Mouse (Mus musculus) kidney, embryonic 14.5 days (tissue): ENCODE results near the gene Fkbp14. TPM values are rescaled to one million over a fixed set of nuclear protein-coding genes. Genes with fewer than 3 reads are reported as not detected.

Source experiments
- ATAC-seq: fragments of 200-750 bp; cut with Nextera tagmentation; 2 replicates; pipeline ENCODE4 v1.8.0; 2017; ENCODE audit warnings: moderate number of reproducible peaks, mild to moderate bottlenecking, moderate TSS enrichment, moderate library complexity; ENCODE audit not compliant: low FRiP score, low TSS enrichment
- H3K27ac ChIP-seq: fragments of 300-500 bp; sonication (generic); 2 replicates; pipeline ENCODE4 v1.5.1; 2014; ENCODE audit warnings: low read depth, mild to moderate bottlenecking, low read length, moderate library complexity, mixed read lengths
- H3K27me3 ChIP-seq: fragments of 300-500 bp; sonication (generic); 2 replicates; pipeline ENCODE4 v1.6.1; 2014; ENCODE audit warnings: mild to moderate bottlenecking, low read length; ENCODE audit not compliant: control insufficient read depth, insufficient read depth
- H3K36me3 ChIP-seq: fragments of 300-500 bp; sonication (generic); 2 replicates; pipeline ENCODE4 v1.6.1; 2014; ENCODE audit warnings: low read length, mixed read lengths; ENCODE audit not compliant: control insufficient read depth, insufficient read depth
- H3K4me1 ChIP-seq: fragments of 300-500 bp; sonication (generic); 2 replicates; pipeline ENCODE4 v1.6.1; 2014; ENCODE audit warnings: low read length, mixed read lengths; ENCODE audit not compliant: control insufficient read depth, insufficient read depth
- H3K4me2 ChIP-seq: fragments of 300-500 bp; sonication (generic); replicated peaks from 2 replicates; pipeline ENCODE4 v1.6.1; 2014; ENCODE audit warnings: low read depth, mild to moderate bottlenecking, low read length
- H3K4me3 ChIP-seq: fragments of 300-500 bp; sonication (generic); 2 replicates; pipeline ENCODE4 v1.5.1; 2014; ENCODE audit warnings: mild to moderate bottlenecking, low read length
- H3K9ac ChIP-seq: fragments of 300-500 bp; sonication (generic); 2 replicates; pipeline ENCODE4 v1.6.1; 2014; ENCODE audit warnings: low read depth, mild to moderate bottlenecking, low read length, moderate library complexity
- H3K9me3 ChIP-seq: fragments of 300-500 bp; sonication (generic); 2 replicates; pipeline ENCODE4 v1.6.1; 2016; ENCODE audit warnings: low read length; ENCODE audit not compliant: control insufficient read depth
- WGBS: fragments of 180-500 bp; shearing (Covaris S2); extraction: QIAGEN DNeasy Blood & Tissue Kit; methylation state at CpG from one replicate; pipeline ENCODE4 v1.1.7; 2014; 5-methylcytosine and 5-hydroxymethylcytosine counted together
- polyA plus RNA-seq: library from polyadenylated mRNA; unstranded; fragments of >200 nt; fragmentation: Nextera tagmentation; extraction: Ambion mirVana; gene quantifications from 2 replicates; pipeline ENCODE4 v1.2.1, GENCODE M21; 2014

The Fkbp14 gene
- polyA plus RNA-seq, 1 experiment from 2014 or later, result 25.8 TPM

DNA sequence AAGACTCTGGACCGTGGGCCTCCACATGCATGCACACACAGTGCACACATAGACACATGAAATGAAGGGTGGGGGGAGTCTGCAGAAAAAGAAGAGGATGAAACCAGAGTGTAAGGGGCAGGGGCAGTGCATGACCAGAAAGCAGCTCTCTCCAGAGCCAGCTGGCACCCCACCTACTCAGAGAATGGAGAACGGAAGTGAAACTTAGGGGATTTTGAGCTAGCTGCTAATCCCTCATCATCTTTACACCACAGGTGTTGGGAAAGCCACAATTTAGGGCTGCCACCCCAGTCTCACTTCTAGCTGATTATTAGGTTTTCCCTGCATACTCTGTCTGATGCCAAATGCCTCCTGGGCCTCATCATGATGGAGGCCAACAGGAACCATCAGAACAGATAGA, 66.9 kb downstream of the Fkbp14 start:
- no peaks in the 10 kb centered on the region for H3K27me3 ChIP-seq
- no peaks in the 10 kb centered on the region for H3K4me1 ChIP-seq
- no peak overlapping the region for H3K4me2 ChIP-seq
- no peak overlapping the region for H3K27ac ChIP-seq
- WGBS, result 83% methylated on average over 2 of the region's 2 CpGs
- no peaks in the 10 kb centered on the region for H3K36me3 ChIP-seq
- H3K9me3 ChIP-seq, result no peaks in the 10 kb centered on the region
- H3K9ac ChIP-seq, result no peak overlapping the region
- no peak for ATAC-seq
- no peak overlapping the region for H3K4me3 ChIP-seq

DNA sequence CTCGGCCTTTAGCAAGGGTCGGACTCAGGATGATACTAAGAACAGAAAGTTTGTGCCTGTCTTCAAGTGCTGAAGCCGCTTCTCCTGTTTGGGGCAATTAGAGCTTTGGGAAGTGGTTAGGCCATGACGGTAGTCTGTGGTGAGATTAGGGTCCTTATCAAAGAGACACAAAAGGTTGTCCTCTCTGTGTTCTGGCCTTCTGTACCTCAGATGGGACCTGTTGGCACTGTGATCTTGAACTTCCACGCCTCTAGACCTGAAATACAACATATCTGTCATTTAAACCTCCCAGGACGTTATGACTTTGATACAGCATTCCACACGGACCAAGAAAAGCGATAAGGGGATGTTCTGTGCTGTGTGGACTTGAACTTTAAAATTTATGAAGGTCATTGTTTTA, 68.4 kb downstream of the Fkbp14 start:
- Histone ChIP-seq H3K27me3 (no peaks in the 10 kb centered on the region), H3K4me3 (no peak overlapping the region), H3K36me3 (no peaks in the 10 kb centered on the region), H3K9ac (no peak overlapping the region), H3K9me3 (no peaks in the 10 kb centered on the region), H3K27ac (no peak overlapping the region), H3K4me1 (no peaks in the 10 kb centered on the region), H3K4me2 (no peak overlapping the region)
- no peak for ATAC-seq
- WGBS, result 84% methylated on average over 8 of the region's 8 CpGs

Other genes with a start within 250 kb of the Fkbp14 start
- 2.3 and 2.7 TPM in 2 replicates for gene Wipf3, start 167.7 kb downstream of the Fkbp14 start, polyA plus RNA-seq
- 5.2 and 6.3 TPM in 2 replicates for gene Scrn1, start 30.8 kb downstream of the Fkbp14 start, polyA plus RNA-seq
- 7.8 and 14.6 TPM in 2 replicates for gene Plekha8, start 2.2 kb downstream of the Fkbp14 start, polyA plus RNA-seq
- gene Mturn, start 84.3 kb upstream of the Fkbp14 start, polyA plus RNA-seq, result 3.8 and 4.2 TPM in 2 replicates
- gene Znrf2, start 219.6 kb upstream of the Fkbp14 start, polyA plus RNA-seq, result 4.5 and 5.9 TPM in 2 replicates